In the genomic region with DNA sequence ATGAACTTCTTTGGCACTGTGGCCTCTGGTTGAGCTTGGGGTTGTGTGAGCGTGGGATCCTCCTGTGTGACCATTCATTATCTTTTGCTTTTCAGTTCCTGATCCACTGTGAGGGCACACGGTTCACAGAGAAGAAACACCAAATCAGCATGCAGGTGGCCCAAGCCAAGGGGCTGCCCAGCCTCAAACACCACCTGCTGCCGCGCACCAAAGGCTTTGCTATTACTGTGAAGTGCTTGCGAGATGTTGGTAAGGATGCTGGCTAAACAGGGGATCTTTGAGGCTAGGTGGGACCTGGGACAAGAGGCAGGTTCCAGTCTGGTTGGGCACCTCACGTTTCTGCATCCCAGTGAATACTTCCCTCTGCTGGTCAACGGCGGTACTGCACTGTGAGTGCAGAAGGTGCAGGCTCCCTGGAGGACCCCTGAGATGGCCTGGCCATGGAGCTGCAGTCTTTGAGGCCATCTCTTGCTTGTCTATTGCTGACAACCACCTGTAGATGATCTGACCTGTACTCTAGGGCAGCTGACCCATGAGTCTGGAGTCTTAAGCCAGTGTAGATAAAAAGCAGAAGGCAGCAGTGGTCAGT, we compare ENCODE assay signal across 9 mouse cellular contexts.
DNase-seq lines count a peak whose midpoint lies in the region; ATAC-seq lines count a peak whose summit lies in the region.
"Had no signal": no experiment of that assay in that cellular context is flagged by ENCODE, and none has a peak within 500 bp of the region (broad histone marks: within the 10 kb centered on the region; RNA-seq: fewer than 3 reads in every experiment).

No protein-coding gene starts in this region.

- no peaks in the 10 kb centered on the region for H3K9me3 ChIP-seq in forebrain, embryonic 13.5 days (replicated peaks)
- H3K9me3 ChIP-seq: megakaryocyte, embryonic 14.5 days had no signal

- peaks cover 35% of the 10 kb centered on the region for H3K4me1 ChIP-seq in forebrain, embryonic 13.5 days

- no peak overlapping the region for H3K27ac ChIP-seq in forebrain, embryonic 13.5 days

- H3K4me2 ChIP-seq in forebrain, embryonic 13.5 days = no peak overlapping the region

- ATAC-seq in forebrain, embryonic 13.5 days = peak; percentile 43; the same call in 1 of the 2 replicates
- ATAC-seq in hematopoietic stem cell, adult 5-6 weeks (replicated peaks in 1 of 2; ENCODE audit: insufficient read depth in 1 of 2, low FRiP score in 2 of 2, low TSS enrichment in 1 of 2, low read depth in 1 of 2, poor library complexity in 2 of 2, severe bottlenecking in 2 of 2) = peak; percentile 50 to 68; a peak in 3 of 4 replicates

- WGBS in forebrain, embryonic 13.5 days = 38% methylated on average over 8 of the region's 8 CpGs

- DNase-seq in MEL-GATA-1-ER (ENCODE audit: extremely low read depth, low read depth) = peak; percentile 61
- peak; percentile 80 for DNase-seq in c-Kit-positive CD71-positive TER-119-negative erythroid progenitor cells, embryonic 14.5 days (ENCODE audit: low read depth)
- DNase-seq in layer of hippocampus, postnatal 10 days (ENCODE audit: low spot score in 2 of 2) = peak; percentile 94 to 95
- DNase-seq in lung, postnatal 10 days = peak; percentile 90
- DNase-seq in retina, postnatal 7 days (ENCODE audit: low read depth, low spot score) = peak; percentile 74
- peak; percentile 62 to 87 for DNase-seq in urinary bladder, adult 18-20 months (ENCODE audit: low spot score in 2 of 2)

- no peaks in the 10 kb centered on the region for H3K27me3 ChIP-seq in forebrain, embryonic 13.5 days

- H3K4me3 ChIP-seq in forebrain, embryonic 13.5 days = no peak overlapping the region
- H3K4me3 ChIP-seq: megakaryocyte, embryonic 14.5 days had no signal

- H3K36me3 ChIP-seq in forebrain, embryonic 13.5 days (ENCODE audit: poor library complexity, severe bottlenecking) = peaks cover 36% of the 10 kb centered on the region

- H3K9ac ChIP-seq in forebrain, embryonic 13.5 days = no peak overlapping the region
